Mouse (Mus musculus): Measurements from ENCODE around the gene Gdpgp1. TPM values are rescaled to one million over a fixed set of nuclear protein-coding genes. Genes with fewer than 3 reads are reported as not detected.

Gdpgp1 gene
- 5.9 and 7.4 TPM in 2 replicates for total RNA-seq (2014; rRNA removed)
- polyA plus RNA-seq (2015; fragmentation: Nextera tagmentation; extraction: Ambion mirVana) = 2.5 and 2.8 TPM in 2 replicates

GRCm38 (mm10) chr7:80232489-80233029 is at the start of gene Gdpgp1, which contains the start of gene Cib1:
TSS of gene Gdpgp1 (plus strand) at chr7:80232865.
TSS of gene Cib1 (minus strand) at chr7:80232813.
- ATAC-seq (ENCODE audit: low FRiP score) (peak; percentile 95), DNase-seq (ENCODE audit: low spot score) (peak; percentile 97)
- TF ChIP-seq CTCF (IDR thresholded peaks at IDR 0.05) = no peak
- Histone ChIP-seq H3K27ac (ENCODE audit: low read depth, low read length) (peak within 1 kb of the TSS; percentile 67; the same call in 1 of the 2 replicates), H3K4me1 (ENCODE audit: insufficient read depth, low read length) (no peaks in the 10 kb centered on the region), H3K9ac (replicated peaks; ENCODE audit: low read length, poor library complexity, severe bottlenecking) (peak within 1 kb of the TSS; percentile 62), H3K27me3 (ENCODE audit: insufficient read depth, low read length) (no peaks in the 10 kb centered on the region; the same call in 1 of the 2 replicates), H3K9me3 (ENCODE audit: low read length) (no peaks in the 10 kb centered on the region), H3K36me3 (ENCODE audit: insufficient read depth, low read length) (0 out of 2 replicates have a peak, but pooled peaks cover 3% of the 10 kb centered on the region), H3K4me3 (ENCODE audit: low read depth, low read length) (peak within 1 kb of the TSS; percentile 68), H3K4me2 (ENCODE audit: low read depth, low read length, poor library complexity, severe bottlenecking) (peak within 1 kb of the TSS; percentile 76)
- WGBS = under 1% methylated on average over 56 of the region's 56 CpGs

- H3K27ac ChIP-seq (ENCODE audit: low read depth, low read length) = no peak overlapping the region
- no peak overlapping the region for H3K4me3 ChIP-seq (ENCODE audit: low read depth, low read length)
- peaks cover 6% of the 10 kb centered on the region; the same call in 1 of the 2 replicates for H3K4me1 ChIP-seq (ENCODE audit: insufficient read depth, low read length)
- no peaks in the 10 kb centered on the region for H3K27me3 ChIP-seq (ENCODE audit: insufficient read depth, low read length)
- DNase-seq (ENCODE audit: low spot score) (no peak), ATAC-seq (ENCODE audit: low FRiP score) (no peak)
- no peak overlapping the region for H3K9ac ChIP-seq (replicated peaks; ENCODE audit: low read length, poor library complexity, severe bottlenecking)
- WGBS = 83% methylated on average over 1 of the region's 1 CpGs
- no peaks in the 10 kb centered on the region for H3K36me3 ChIP-seq (ENCODE audit: insufficient read depth, low read length)
- no peaks in the 10 kb centered on the region for H3K9me3 ChIP-seq (ENCODE audit: low read length)
- H3K4me2 ChIP-seq (ENCODE audit: low read depth, low read length, poor library complexity, severe bottlenecking) = no peak overlapping the region
- no peak for TF ChIP-seq CTCF (IDR thresholded peaks at IDR 0.05)
Observed at GRCm38 (mm10) chr7:80183466-80183865, 49.2 kb upstream of the Gdpgp1 start.

- no peak for DNase-seq (ENCODE audit: low spot score)
Observed at GRCm38 (mm10) chr7:80183969-80184368, 48.7 kb upstream of the Gdpgp1 start.

GRCm38 (mm10) chr7:80184551-80184950 is 48.1 kb upstream of the Gdpgp1 start:
- WGBS = 93% methylated on average over 4 of the region's 4 CpGs
- ATAC-seq (ENCODE audit: low FRiP score) (no peak), DNase-seq (ENCODE audit: low spot score) (no peak)
- H3K4me3 ChIP-seq (ENCODE audit: low read depth, low read length) = no peak overlapping the region
- no peaks in the 10 kb centered on the region for H3K27me3 ChIP-seq (ENCODE audit: insufficient read depth, low read length)
- no peak overlapping the region for H3K4me2 ChIP-seq (ENCODE audit: low read depth, low read length, poor library complexity, severe bottlenecking)
- no peak for TF ChIP-seq CTCF (IDR thresholded peaks at IDR 0.05)
- no peaks in the 10 kb centered on the region for H3K36me3 ChIP-seq (ENCODE audit: insufficient read depth, low read length)
- H3K9ac ChIP-seq (replicated peaks; ENCODE audit: low read length, poor library complexity, severe bottlenecking) = no peak overlapping the region
- peaks cover 6% of the 10 kb centered on the region; the same call in 1 of the 2 replicates for H3K4me1 ChIP-seq (ENCODE audit: insufficient read depth, low read length)
- no peaks in the 10 kb centered on the region for H3K9me3 ChIP-seq (ENCODE audit: low read length)
- H3K27ac ChIP-seq (ENCODE audit: low read depth, low read length) = no peak overlapping the region

More at GRCm38 (mm10) chr7:80183969-80184368, 48.7 kb upstream of the Gdpgp1 start:
- H3K36me3 ChIP-seq (ENCODE audit: insufficient read depth, low read length) = no peaks in the 10 kb centered on the region
- TF ChIP-seq CTCF (IDR thresholded peaks at IDR 0.05) = no peak
- H3K4me1 ChIP-seq (ENCODE audit: insufficient read depth, low read length) = peaks cover 6% of the 10 kb centered on the region; the same call in 1 of the 2 replicates
- no peak overlapping the region for H3K9ac ChIP-seq (replicated peaks; ENCODE audit: low read length, poor library complexity, severe bottlenecking)
- no peak overlapping the region for H3K4me2 ChIP-seq (ENCODE audit: low read depth, low read length, poor library complexity, severe bottlenecking)
- WGBS = 44% methylated on average over 5 of the region's 5 CpGs
- H3K4me3 ChIP-seq (ENCODE audit: low read depth, low read length) = no peak overlapping the region
- no peak for ATAC-seq (ENCODE audit: low FRiP score)
- no peak overlapping the region for H3K27ac ChIP-seq (ENCODE audit: low read depth, low read length)
- no peaks in the 10 kb centered on the region for H3K27me3 ChIP-seq (ENCODE audit: insufficient read depth, low read length)
- H3K9me3 ChIP-seq (ENCODE audit: low read length) = no peaks in the 10 kb centered on the region

GRCm38 (mm10) chr7:80184968-80185367 is 47.7 kb upstream of the Gdpgp1 start:
- DNase-seq (ENCODE audit: low spot score) = no peak
- TF ChIP-seq CTCF (IDR thresholded peaks at IDR 0.05) = no peak
- peaks cover 6% of the 10 kb centered on the region; the same call in 1 of the 2 replicates for H3K4me1 ChIP-seq (ENCODE audit: insufficient read depth, low read length)
- no peak overlapping the region for H3K4me2 ChIP-seq (ENCODE audit: low read depth, low read length, poor library complexity, severe bottlenecking)
- 74% methylated on average over 6 of the region's 6 CpGs for WGBS
- no peak overlapping the region for H3K9ac ChIP-seq (replicated peaks; ENCODE audit: low read length, poor library complexity, severe bottlenecking)
- ATAC-seq (ENCODE audit: low FRiP score) = no peak
- H3K9me3 ChIP-seq (ENCODE audit: low read length) = no peaks in the 10 kb centered on the region
- no peaks in the 10 kb centered on the region for H3K27me3 ChIP-seq (ENCODE audit: insufficient read depth, low read length)
- no peak overlapping the region for H3K27ac ChIP-seq (ENCODE audit: low read depth, low read length)
- no peaks in the 10 kb centered on the region for H3K36me3 ChIP-seq (ENCODE audit: insufficient read depth, low read length)
- H3K4me3 ChIP-seq (ENCODE audit: low read depth, low read length) = no peak overlapping the region

- no peaks in the 10 kb centered on the region for H3K27me3 ChIP-seq (ENCODE audit: insufficient read depth, low read length)
- H3K36me3 ChIP-seq (ENCODE audit: insufficient read depth, low read length) = no peaks in the 10 kb centered on the region
- H3K4me2 ChIP-seq (ENCODE audit: low read depth, low read length, poor library complexity, severe bottlenecking) = peak overlapping the region; percentile 53
- peak overlapping the region; percentile 54 for H3K9ac ChIP-seq (replicated peaks; ENCODE audit: low read length, poor library complexity, severe bottlenecking)
- peak overlapping the region; percentile 60 for H3K27ac ChIP-seq (ENCODE audit: low read depth, low read length)
- WGBS = 24% methylated on average over 8 of the region's 8 CpGs
- TF ChIP-seq CTCF (IDR thresholded peaks at IDR 0.05) = no peak
- no peak for ATAC-seq (ENCODE audit: low FRiP score)
- DNase-seq (ENCODE audit: low spot score) = no peak
- H3K9me3 ChIP-seq (ENCODE audit: low read length) = no peaks in the 10 kb centered on the region
- peak overlapping the region; percentile 43 for H3K4me3 ChIP-seq (ENCODE audit: low read depth, low read length)
- H3K4me1 ChIP-seq (ENCODE audit: insufficient read depth, low read length) = peaks cover 6% of the 10 kb centered on the region; the same call in 1 of the 2 replicates
Observed at GRCm38 (mm10) chr7:80186021-80186420, 46.6 kb upstream of the Gdpgp1 start.

All from midbrain, postnatal 0 days (tissue).